In genomic region chr10:81493601-81494220, GRCm38 (mm10) we compare ENCODE assay signal across 10 mouse cellular contexts. TPM values are rescaled to one million over a fixed set of nuclear protein-coding genes. Genes with fewer than 3 reads are reported as not detected.
DNase-seq lines count a peak whose midpoint lies in the region; ATAC-seq and TF ChIP-seq lines count a peak whose summit lies in the region.
"Had no signal": no experiment of that assay in that cellular context is flagged by ENCODE, and none has a peak within 500 bp of the region (broad histone marks: within the 10 kb centered on the region; RNA-seq: fewer than 3 reads in every experiment).

No protein-coding gene starts in this region.

- peak; percentile 22; the same call in 1 of the 2 replicates for TF ChIP-seq CTCF in heart, adult 2 months (IDR thresholded peaks at IDR 0.05)
- peak; percentile 51 for TF ChIP-seq CTCF in midbrain, postnatal 0 days (IDR thresholded peaks at IDR 0.05)

- H3K4me1 ChIP-seq in heart, adult 2 months (ENCODE audit: control insufficient read depth, insufficient read depth, low read length), result peaks cover 2% of the 10 kb centered on the region; the same call in 1 of the 2 replicates
- peaks cover 6% of the 10 kb centered on the region; the same call in 1 of the 2 replicates for H3K4me1 ChIP-seq in midbrain, postnatal 0 days (ENCODE audit: insufficient read depth, low read length)
- H3K4me1 ChIP-seq in midbrain, embryonic 14.5 days (ENCODE audit: control insufficient read depth, insufficient read depth, low read length), result peaks cover 17% of the 10 kb centered on the region
- peaks cover 18% of the 10 kb centered on the region for H3K4me1 ChIP-seq in intestine, embryonic 15.5 days (replicated peaks)

- DNase-seq in heart, adult 2 months, result no peak
- no peak for DNase-seq in heart, postnatal 14 days
- DNase-seq in midbrain, postnatal 0 days (ENCODE audit: low spot score), result no peak
- DNase-seq in midbrain, embryonic 14.5 days, result no peak
- DNase-seq in thymus, postnatal 0 days (ENCODE audit: low spot score), result peak; percentile 41
- DNase-seq in embryo, embryonic 9.5 days (ENCODE audit: extremely low spot score), result no peak
- DNase-seq in retina, embryonic 14.5 days (ENCODE audit: low spot score), result no peak

- 69% methylated on average over 8 of the region's 8 CpGs for WGBS in heart, adult 2 months
- 91% methylated on average over 8 of the region's 8 CpGs for WGBS in midbrain, postnatal 0 days
- WGBS in midbrain, embryonic 14.5 days, result 90% methylated on average over 8 of the region's 8 CpGs
- WGBS in intestine, embryonic 15.5 days, result 81% methylated on average over 8 of the region's 8 CpGs

- no peak overlapping the region for H3K27ac ChIP-seq in heart, adult 2 months
- no peak overlapping the region for H3K27ac ChIP-seq in midbrain, postnatal 0 days (ENCODE audit: low read depth, low read length)
- no peak overlapping the region for H3K27ac ChIP-seq in midbrain, embryonic 14.5 days (replicated peaks; ENCODE audit: low read depth, low read length)
- H3K27ac ChIP-seq in intestine, embryonic 15.5 days, result no peak overlapping the region
- H3K27ac ChIP-seq: forebrain, embryonic 12.5 days; hindbrain, embryonic 12.5 days had no signal

- ATAC-seq in midbrain, postnatal 0 days (ENCODE audit: low FRiP score), result no peak
- ATAC-seq in midbrain, embryonic 14.5 days (ENCODE audit: low FRiP score, low TSS enrichment), result no peak
- no peak for ATAC-seq in intestine, embryonic 15.5 days

- peaks cover 4% of the 10 kb centered on the region for H3K79me2 ChIP-seq in heart, adult 2 months (replicated peaks; ENCODE audit: control insufficient read depth, insufficient read depth, low read length)

- H3K4me3 ChIP-seq in heart, adult 2 months, result no peak overlapping the region
- no peak overlapping the region for H3K4me3 ChIP-seq in midbrain, postnatal 0 days (ENCODE audit: low read depth, low read length)
- H3K4me3 ChIP-seq in midbrain, embryonic 14.5 days (replicated peaks; ENCODE audit: low read depth, low read length), result no peak overlapping the region
- peak overlapping the region; percentile 14; the same call in 1 of the 2 replicates for H3K4me3 ChIP-seq in intestine, embryonic 15.5 days (replicated peaks)
- H3K4me3 ChIP-seq: forebrain, embryonic 12.5 days; hindbrain, embryonic 12.5 days had no signal

- no peaks in the 10 kb centered on the region for H3K36me3 ChIP-seq in heart, adult 2 months (ENCODE audit: control insufficient read depth, insufficient read depth, low read length)
- peaks cover 40% of the 10 kb centered on the region for H3K36me3 ChIP-seq in midbrain, postnatal 0 days (ENCODE audit: insufficient read depth, low read length)
- peaks cover 45% of the 10 kb centered on the region for H3K36me3 ChIP-seq in midbrain, embryonic 14.5 days (ENCODE audit: control insufficient read depth, insufficient read depth, low read length)
- peaks cover 41% of the 10 kb centered on the region for H3K36me3 ChIP-seq in intestine, embryonic 15.5 days

- no peak for TF ChIP-seq EP300 in heart, adult 2 months (IDR thresholded peaks at IDR 0.05; ENCODE audit: insufficient read depth, low read depth, low read length)

- H3K9me3 ChIP-seq in midbrain, postnatal 0 days (ENCODE audit: low read length), result no peaks in the 10 kb centered on the region
- H3K9me3 ChIP-seq in midbrain, embryonic 14.5 days (ENCODE audit: control insufficient read depth, low read length), result no peaks in the 10 kb centered on the region
- no peaks in the 10 kb centered on the region for H3K9me3 ChIP-seq in intestine, embryonic 15.5 days
- H3K9me3 ChIP-seq: forebrain, embryonic 12.5 days; hindbrain, embryonic 12.5 days had no signal

- no peak overlapping the region for H3K9ac ChIP-seq in heart, adult 2 months (ENCODE audit: low read depth, low read length)
- H3K9ac ChIP-seq in midbrain, postnatal 0 days (replicated peaks; ENCODE audit: low read length, poor library complexity, severe bottlenecking), result no peak overlapping the region
- H3K9ac ChIP-seq in midbrain, embryonic 14.5 days (replicated peaks; ENCODE audit: low read length), result no peak overlapping the region
- 0 out of 2 replicates have a peak overlapping the region, but pooled peaks have one; percentile 2 for H3K9ac ChIP-seq in intestine, embryonic 15.5 days
- H3K9ac ChIP-seq: hindbrain, embryonic 12.5 days had no signal

- intact Hi-C loops in heart, adult 2 months (cut with DNase I), result loop anchor here (10.0 kb wide), 1 partner anchor 589 kb away; the partner anchor contains the start of gene Timm13
- intact Hi-C loops in heart, postnatal 14 days (cut with DNase I), result no loop called here

- no peak overlapping the region for H3K4me2 ChIP-seq in midbrain, postnatal 0 days (ENCODE audit: low read depth, low read length, poor library complexity, severe bottlenecking)
- no peak overlapping the region for H3K4me2 ChIP-seq in midbrain, embryonic 14.5 days (ENCODE audit: low read length)
- H3K4me2 ChIP-seq in intestine, embryonic 15.5 days (replicated peaks), result peak overlapping the region; percentile 91

- TF ChIP-seq POLR2A in heart, adult 2 months (IDR thresholded peaks at IDR 0.05; ENCODE audit: insufficient read depth, low read depth, low read length), result no peak

- H3K27me3 ChIP-seq in heart, adult 2 months (ENCODE audit: control insufficient read depth, insufficient read depth, low read length), result no peaks in the 10 kb centered on the region
- no peaks in the 10 kb centered on the region for H3K27me3 ChIP-seq in midbrain, postnatal 0 days (ENCODE audit: insufficient read depth, low read length)
- no peaks in the 10 kb centered on the region for H3K27me3 ChIP-seq in midbrain, embryonic 14.5 days (ENCODE audit: control insufficient read depth, insufficient read depth, low read length)
- no peaks in the 10 kb centered on the region for H3K27me3 ChIP-seq in intestine, embryonic 15.5 days (replicated peaks)
- H3K27me3 ChIP-seq: forebrain, embryonic 12.5 days; hindbrain, embryonic 12.5 days had no signal

RNA-seq across cellular contexts. Expression of gene Ncln, which starts 2.5 kb away (rescaled TPM):
- 10 to 100 TPM; 68.6 to 74.2 TPM for total RNA-seq in heart, adult 2 months (2021)
- polyA plus RNA-seq in heart, adult 2 months (2012; rRNA removed), result 107 and 116 TPM in 2 replicates
- 10 to 100 TPM; 55.4 to 62.0 TPM for total RNA-seq in heart, postnatal 14 days (2021)
- 83.0 and 93.1 TPM in 2 replicates for total RNA-seq in midbrain, postnatal 0 days (2014; rRNA removed)
- polyA plus RNA-seq in midbrain, postnatal 0 days (2015; fragmentation: Nextera tagmentation; extraction: Ambion mirVana), result 58.1 and 63.3 TPM in 2 replicates
- polyA plus RNA-seq in midbrain, embryonic 14.5 days (2014; fragmentation: Nextera tagmentation; extraction: Ambion mirVana), result 51.6 and 51.8 TPM in 2 replicates
- 98.5 and 118 TPM in 2 replicates for polyA plus RNA-seq in intestine, embryonic 15.5 days (2015; fragmentation: Nextera tagmentation; extraction: Ambion mirVana)
- polyA plus RNA-seq in thymus, postnatal 0 days (2015; fragmentation: Nextera tagmentation; extraction: Ambion mirVana), result 39.4 and 45.5 TPM in 2 replicates

RNA-seq across cellular contexts. Expression of gene S1pr4, which starts 6.2 kb away (rescaled TPM):
- total RNA-seq in heart, adult 2 months (2021), result 1 to 10 TPM in 1 of 2 experiments, under 1 TPM in 1; 0.81 to 1.1 TPM
- polyA plus RNA-seq in heart, adult 2 months (2012; rRNA removed), result 2.0 and 3.1 TPM in 2 replicates
- total RNA-seq in heart, postnatal 14 days (2021), result 1 to 10 TPM in 1 of 2 experiments, under 1 TPM in 1; 0.96 to 1.2 TPM
- 0.09 and 0.16 TPM in 2 replicates for total RNA-seq in midbrain, postnatal 0 days (2014; rRNA removed)
- polyA plus RNA-seq in midbrain, postnatal 0 days (2015; fragmentation: Nextera tagmentation; extraction: Ambion mirVana), result 0.40 and 0.41 TPM in 2 replicates
- 0.34 and 0.47 TPM in 2 replicates for polyA plus RNA-seq in midbrain, embryonic 14.5 days (2014; fragmentation: Nextera tagmentation; extraction: Ambion mirVana)
- polyA plus RNA-seq in intestine, embryonic 15.5 days (2015; fragmentation: Nextera tagmentation; extraction: Ambion mirVana), result 1.0 and 1.1 TPM in 2 replicates
- 22.2 and 25.6 TPM in 2 replicates for polyA plus RNA-seq in thymus, postnatal 0 days (2015; fragmentation: Nextera tagmentation; extraction: Ambion mirVana)

RNA-seq across cellular contexts. Expression of gene Celf5, which starts 11.2 kb away (rescaled TPM):
- total RNA-seq in heart, adult 2 months (2021), result under 1 TPM in 1 of 2 experiments, not detected in 1; 0.16 TPM
- 0.39 and 0.73 TPM in 2 replicates for polyA plus RNA-seq in heart, adult 2 months (2012; rRNA removed)
- under 1 TPM; 0.15 to 0.19 TPM for total RNA-seq in heart, postnatal 14 days (2021)
- 142 and 206 TPM in 2 replicates for total RNA-seq in midbrain, postnatal 0 days (2014; rRNA removed)
- 61.5 and 74.0 TPM in 2 replicates for polyA plus RNA-seq in midbrain, postnatal 0 days (2015; fragmentation: Nextera tagmentation; extraction: Ambion mirVana)
- 61.3 and 117 TPM in 2 replicates for polyA plus RNA-seq in midbrain, embryonic 14.5 days (2014; fragmentation: Nextera tagmentation; extraction: Ambion mirVana)
- 1.7 TPM in 2 replicates for polyA plus RNA-seq in intestine, embryonic 15.5 days (2015; fragmentation: Nextera tagmentation; extraction: Ambion mirVana)
- 0.04 and 0.25 TPM in 2 replicates for polyA plus RNA-seq in thymus, postnatal 0 days (2015; fragmentation: Nextera tagmentation; extraction: Ambion mirVana)

RNA-seq across cellular contexts. Expression of gene Gna15, which starts 30.3 kb away (rescaled TPM):
- 1 to 10 TPM; 1.1 to 1.5 TPM for total RNA-seq in heart, adult 2 months (2021)
- polyA plus RNA-seq in heart, adult 2 months (2012; rRNA removed), result 1.1 and 1.2 TPM in 2 replicates
- under 1 TPM; 0.73 to 0.76 TPM for total RNA-seq in heart, postnatal 14 days (2021)
- 0.94 and 2.1 TPM in 2 replicates for total RNA-seq in midbrain, postnatal 0 days (2014; rRNA removed)
- polyA plus RNA-seq in midbrain, postnatal 0 days (2015; fragmentation: Nextera tagmentation; extraction: Ambion mirVana), result 1.1 and 1.2 TPM in 2 replicates
- polyA plus RNA-seq in midbrain, embryonic 14.5 days (2014; fragmentation: Nextera tagmentation; extraction: Ambion mirVana), result 0.69 and 0.88 TPM in 2 replicates
- 0.92 and 0.97 TPM in 2 replicates for polyA plus RNA-seq in intestine, embryonic 15.5 days (2015; fragmentation: Nextera tagmentation; extraction: Ambion mirVana)
- polyA plus RNA-seq in thymus, postnatal 0 days (2015; fragmentation: Nextera tagmentation; extraction: Ambion mirVana), result 3.5 TPM in 2 replicates

RNA-seq across cellular contexts. Expression of gene Nfic, which starts 38.3 kb away (rescaled TPM):
- total RNA-seq in heart, adult 2 months (2021), result 100 to 1,000 TPM in 1 of 2 experiments, 10 to 100 TPM in 1; 94.2 to 104 TPM
- polyA plus RNA-seq in heart, adult 2 months (2012; rRNA removed), result 59.9 and 80.1 TPM in 2 replicates
- total RNA-seq in heart, postnatal 14 days (2021), result 100 to 1,000 TPM; 133 TPM
- 16.2 and 17.4 TPM in 2 replicates for total RNA-seq in midbrain, postnatal 0 days (2014; rRNA removed)
- polyA plus RNA-seq in midbrain, postnatal 0 days (2015; fragmentation: Nextera tagmentation; extraction: Ambion mirVana), result 19.1 and 21.3 TPM in 2 replicates
- polyA plus RNA-seq in midbrain, embryonic 14.5 days (2014; fragmentation: Nextera tagmentation; extraction: Ambion mirVana), result 11.2 and 13.7 TPM in 2 replicates
- polyA plus RNA-seq in intestine, embryonic 15.5 days (2015; fragmentation: Nextera tagmentation; extraction: Ambion mirVana), result 52.8 and 56.0 TPM in 2 replicates
- 21.5 and 21.9 TPM in 2 replicates for polyA plus RNA-seq in thymus, postnatal 0 days (2015; fragmentation: Nextera tagmentation; extraction: Ambion mirVana)

Comparison
In these comparisons a context has a peak if more than half of its experiments do, and no peak if none do; other contexts are left out.
1. RNA of gene Celf5, which starts 11.2 kb away (polyA plus RNA-seq): 61.5 to 74.0 TPM in midbrain, postnatal 0 days and 61.3 to 117 TPM in midbrain, embryonic 14.5 days; 1.7 TPM in intestine, embryonic 15.5 days, 0.39 to 0.73 TPM in heart, adult 2 months and 0.04 to 0.25 TPM in thymus, postnatal 0 days; every median in the first group is over 10 times any median in the second.